Mouse (Mus musculus) C2C12 (cell line): ENCODE results near the gene Tgds.

ENCODE experiments used
- CEBPB ChIP-seq: IDR thresholded peaks from one replicate; pipeline ENCODE4 v1.6.1; 2011; ENCODE audit warnings: low read depth, mild to moderate bottlenecking, control low read depth, moderate library complexity
- CTCF ChIP-seq: IDR thresholded peaks from one replicate; pipeline ENCODE4 v1.5.1; 2011; ENCODE audit not compliant: control insufficient read depth, insufficient read depth, insufficient read length
- MAX ChIP-seq: IDR thresholded peaks from one replicate; pipeline ENCODE4 v1.6.1; 2011; ENCODE audit warnings: mild to moderate bottlenecking, control low read depth
- MYOD1 ChIP-seq: IDR thresholded peaks from one replicate; pipeline ENCODE4 v1.6.1; 2011; ENCODE audit warnings: low read depth; ENCODE audit not compliant: control insufficient read depth, insufficient read length

GRCm38 (mm10) chr14:118142283-118142682 is 9.7 kb upstream of the Tgds start:
- TF ChIP-seq CTCF (no peak), CEBPB (no peak), MYOD1 (no peak), MAX (no peak)
